Mouse (Mus musculus): Measurements from ENCODE around the gene Cct8l1.

DNA sequence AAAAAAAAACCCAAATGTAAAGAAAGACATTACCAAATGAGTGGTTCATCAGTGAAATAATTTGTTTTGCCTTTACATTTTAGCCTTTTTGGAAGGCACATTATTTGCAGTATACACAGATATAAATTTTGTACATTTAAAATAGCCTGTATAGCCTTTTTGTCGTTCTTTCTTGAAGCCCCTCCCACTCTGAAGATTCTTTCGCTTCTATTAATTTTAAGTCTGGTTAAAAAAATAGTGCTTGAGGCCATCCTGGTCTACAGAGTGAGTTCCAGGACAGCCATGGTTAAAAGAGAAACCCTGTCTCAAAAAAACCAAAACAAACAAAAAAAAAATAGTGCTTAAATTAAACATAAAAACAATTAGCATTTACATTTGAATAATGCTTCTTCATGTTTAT, 14.8 kb downstream of the Cct8l1 start:
- TF ChIP-seq CTCF (IDR thresholded peaks at IDR 0.05; ENCODE audit: control insufficient read depth, insufficient read depth, insufficient replicate concordance, low read depth, low read length) = no peak
- no peak for TF ChIP-seq POLR2A (IDR thresholded peaks at IDR 0.05; ENCODE audit: control insufficient read depth, low read depth, low read length)
